Mouse (Mus musculus) lung, adult 2 months (tissue): ENCODE data around the gene Klra1. TPM values are rescaled to one million over a fixed set of nuclear protein-coding genes. Genes with fewer than 3 reads are reported as not detected.
"Not testable (repeated sequence)": the region's sequence is repeated elsewhere in the genome, so short reads cannot be mapped to it uniquely, and the experiment has no call there.

ENCODE experiments used
- DNase-seq: peaks from one replicate; pipeline ENCODE4 v3.0.0; 2022
- H3K4me1 ChIP-seq: fragments of 200-500 bp; 2 replicates; pipeline ENCODE4 v1.6.1; 2011; ENCODE audit warnings: low read length; ENCODE audit not compliant: control insufficient read depth, insufficient read depth
- H3K4me3 ChIP-seq: fragments of 200-500 bp; replicated peaks from 2 replicates; pipeline ENCODE3; 2011; ENCODE audit warnings: low read depth, mild to moderate bottlenecking, control low read depth, low read length; ENCODE audit errors: extremely low read depth
- CTCF ChIP-seq: fragments of 200-500 bp; IDR thresholded peaks from 2 replicates; pipeline ENCODE4 v1.5.1; 2011; ENCODE audit warnings: mild to moderate bottlenecking, low read length, control low read depth; ENCODE audit not compliant: insufficient read depth
- POLR2A ChIP-seq: fragments of 200-500 bp; IDR thresholded peaks from 2 replicates; pipeline ENCODE4 v1.6.1; 2011; ENCODE audit warnings: low read depth, mild to moderate bottlenecking, control low read depth, low read length, borderline replicate concordance; ENCODE audit errors: extremely low read depth
- WGBS: fragments of 180-500 bp; shearing (Covaris S2); methylation state at CpG from one replicate; pipeline ENCODE4 v1.1.7; 2018; 5-methylcytosine and 5-hydroxymethylcytosine counted together
- polyA plus RNA-seq: library from polyadenylated mRNA; depleted of rRNA; stranded (reverse); fragments of >200 nt; gene quantifications from 2 replicates; pipeline ENCODE4 v1.2.3, GENCODE M21; 2012; rRNA removed

Gene Klra1
- polyA plus RNA-seq = 0.08 TPM in 1 of 2 replicates, not detected in the other

DNA sequence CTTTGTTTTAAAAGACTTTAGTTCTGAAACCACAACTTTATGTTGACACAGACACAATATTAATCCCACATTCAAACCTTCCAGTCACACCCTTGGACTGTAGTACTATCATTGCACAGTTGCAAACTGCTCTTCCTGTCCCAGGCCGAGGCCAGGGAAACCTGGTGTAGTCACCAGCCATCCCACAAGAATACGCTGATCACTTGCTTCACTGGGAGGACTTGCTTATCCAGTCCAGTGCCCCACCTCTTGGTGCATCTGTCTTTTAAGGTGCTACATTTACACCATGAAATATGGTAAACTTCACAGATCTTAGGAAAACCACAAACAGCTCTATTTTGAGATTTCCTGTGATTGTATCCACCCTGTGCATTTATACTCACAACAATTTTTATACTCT, at the start of gene Klra1:
Gene Klra1, minus strand, starts transcription at position 125 of the 400 bp plus-strand sequence.
- Histone ChIP-seq H3K4me3 (no peak within 1 kb of the TSS), H3K4me1 (no peaks in the 10 kb centered on the region)
- no peak for DNase-seq
- 56% methylated on average over 2 of the region's 2 CpGs for WGBS
- TF ChIP-seq POLR2A = no peak
- TF ChIP-seq CTCF = no peak

DNA sequence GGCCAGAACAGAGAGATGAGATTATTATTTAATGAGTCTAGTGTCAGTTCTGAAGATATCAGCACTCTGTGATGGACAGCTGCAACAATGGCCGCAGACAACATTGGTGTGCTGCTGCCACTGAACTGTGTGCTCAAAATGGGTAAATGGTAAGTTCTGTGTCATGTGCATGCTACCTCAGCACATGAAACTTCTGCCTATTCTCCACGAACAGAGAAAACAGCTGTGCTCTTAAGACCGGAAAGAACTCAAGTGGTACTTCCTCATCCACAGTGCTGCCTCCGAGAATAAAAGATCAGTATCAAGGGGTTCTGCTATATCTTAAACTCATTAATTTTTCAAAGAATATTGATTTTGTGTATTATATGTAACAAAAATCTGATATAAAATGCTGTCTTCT, 42.8 kb upstream of the Klra1 start:
- Histone ChIP-seq H3K4me1 (no peaks in the 10 kb centered on the region), H3K4me3 (no peak overlapping the region)
- TF ChIP-seq CTCF (no peak), POLR2A (no peak)
- DNase-seq = no peak
- 72% methylated on average over 4 of the region's 4 CpGs for WGBS

DNA sequence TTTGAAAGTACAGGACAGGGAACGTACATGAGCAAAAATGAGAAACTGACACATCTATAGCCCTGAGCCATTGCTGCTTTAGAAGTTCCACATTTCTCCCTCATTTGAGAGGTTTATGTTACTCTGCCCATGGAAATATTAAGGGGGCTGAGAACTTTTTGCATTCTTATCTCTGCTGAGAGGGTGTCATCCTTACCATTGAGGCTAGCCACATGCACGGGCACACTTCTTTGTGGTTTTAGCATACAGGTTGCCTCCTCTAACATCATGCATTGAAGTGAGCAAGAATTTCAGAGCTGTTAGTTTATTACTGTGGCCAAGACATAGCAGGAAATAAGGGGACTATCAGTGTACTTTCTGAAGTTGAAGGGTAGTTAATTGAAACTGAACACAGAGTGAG, 32.5 kb upstream of the Klra1 start:
- TF ChIP-seq POLR2A = no peak
- no peak for TF ChIP-seq CTCF
- WGBS = 73% methylated on average over 2 of the region's 2 CpGs
- H3K4me3 ChIP-seq = no peak overlapping the region
- H3K4me1 ChIP-seq = no peaks in the 10 kb centered on the region
- no peak for DNase-seq

DNA sequence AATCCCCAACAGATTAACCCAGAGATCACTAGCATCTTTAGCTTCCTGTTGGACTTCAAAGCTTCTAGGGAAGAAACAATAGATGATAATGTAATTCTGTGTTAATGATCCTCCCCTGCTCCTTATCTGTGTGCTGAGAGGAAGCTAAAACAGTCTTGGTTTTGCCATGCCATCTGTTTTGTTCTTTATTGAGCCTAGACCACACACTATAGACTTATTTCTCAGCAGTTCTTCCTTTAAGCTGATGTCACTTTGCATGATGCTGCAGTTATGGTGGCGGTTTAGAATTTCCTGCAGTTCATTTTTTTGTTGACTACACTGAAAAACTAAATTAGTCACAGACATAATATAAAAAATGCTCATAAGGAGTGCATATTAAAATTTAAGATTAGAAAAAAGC, 18.2 kb upstream of the Klra1 start:
- Histone ChIP-seq H3K4me3 (no peak overlapping the region), H3K4me1 (no peaks in the 10 kb centered on the region)
- WGBS = 58% methylated on average over 1 of the region's 1 CpGs
- TF ChIP-seq CTCF (no peak), POLR2A (no peak)
- no peak for DNase-seq

DNA sequence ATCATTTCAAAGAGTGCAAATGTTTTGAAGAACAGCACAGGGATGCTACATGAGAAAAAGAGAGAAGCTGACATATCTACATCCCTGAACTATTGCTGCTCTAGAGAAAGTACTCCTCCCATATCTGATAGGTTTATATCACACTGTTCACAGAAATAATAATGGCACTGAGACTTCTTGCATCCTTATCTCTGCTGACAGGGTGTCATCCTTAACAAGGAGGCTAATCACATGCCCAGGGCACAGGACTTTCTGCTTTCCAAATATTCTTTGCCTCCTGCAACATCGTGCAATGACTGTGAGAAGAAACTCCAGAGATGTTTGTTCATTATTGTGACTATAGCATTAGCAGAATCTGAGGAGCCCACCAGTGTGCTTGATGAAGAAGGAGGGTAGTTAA, 871 bp downstream of the Klra1 start:
- H3K4me3 ChIP-seq = no peak overlapping the region
- WGBS = 47% methylated on average over 1 of the region's 1 CpGs
- no peaks in the 10 kb centered on the region for H3K4me1 ChIP-seq
- TF ChIP-seq POLR2A (no peak), CTCF (no peak)
- DNase-seq = no peak

DNA sequence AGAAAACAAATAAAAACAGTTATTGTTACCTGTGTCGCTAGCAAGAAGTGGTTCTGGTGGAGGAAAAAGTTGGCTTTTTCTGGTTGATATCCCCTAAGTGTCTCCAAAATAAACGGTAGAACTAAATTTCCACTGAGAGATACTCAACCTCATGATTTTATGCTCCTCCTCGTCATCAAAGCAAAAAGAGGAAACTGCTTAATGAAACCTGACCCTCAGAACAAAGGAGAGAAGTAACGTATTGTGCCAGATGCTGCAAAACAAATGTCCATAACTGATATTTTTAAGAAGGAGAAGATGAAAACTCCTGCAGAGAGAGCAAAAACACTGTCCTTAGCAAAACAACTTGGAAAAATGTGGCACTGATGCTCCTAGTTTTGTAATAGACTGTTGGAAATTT, 4.3 kb downstream of the Klra1 start:
- no peak for TF ChIP-seq CTCF
- no peak for TF ChIP-seq POLR2A
- WGBS = 60% methylated on average over 4 of the region's 4 CpGs
- DNase-seq = no peak

DNA sequence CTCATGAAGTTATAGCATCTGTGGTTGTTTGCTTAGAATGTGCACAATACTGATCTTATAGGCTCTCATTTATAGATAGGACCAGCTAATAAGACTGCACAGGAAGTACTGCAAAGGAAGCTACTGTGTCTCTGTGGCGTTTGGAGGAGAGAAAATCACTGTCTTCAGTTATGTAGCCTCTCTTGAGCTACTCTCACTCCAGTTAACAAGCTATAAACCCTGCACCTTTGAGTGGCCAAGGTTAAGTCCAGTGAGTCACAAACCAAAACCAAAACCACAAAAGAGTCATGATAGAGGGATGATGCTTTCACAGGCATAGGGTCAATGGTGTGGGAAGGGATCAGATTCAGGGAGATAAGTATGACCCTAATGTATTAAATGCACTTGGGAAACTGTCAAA, 41.3 kb downstream of the Klra1 start:
- DNase-seq, H3K4me3 ChIP-seq, H3K4me1 ChIP-seq: not testable (repeated sequence)
- 21% methylated on average over 1 of the region's 1 CpGs for WGBS

More for the DNA sequence above, 4.3 kb downstream of the Klra1 start:
- no peak overlapping the region for H3K4me3 ChIP-seq
- no peaks in the 10 kb centered on the region for H3K4me1 ChIP-seq

DNA sequence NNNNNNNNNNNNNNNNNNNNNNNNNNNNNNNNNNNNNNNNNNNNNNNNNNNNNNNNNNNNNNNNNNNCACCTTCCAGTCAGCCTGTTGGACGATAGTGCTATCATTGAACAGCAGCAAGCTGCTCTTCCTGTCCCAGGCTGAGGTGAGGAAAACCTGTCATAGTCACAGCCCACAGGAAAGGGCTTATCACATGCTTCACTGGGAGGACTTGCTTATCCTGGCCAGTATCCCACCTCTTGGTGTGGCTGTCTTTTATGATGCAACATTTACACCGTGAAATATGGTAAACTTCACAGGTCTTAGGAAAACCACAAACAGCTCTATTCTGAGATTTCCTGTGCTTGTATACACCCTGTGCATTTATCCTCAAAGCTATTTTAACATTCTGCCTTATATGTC, 44.7 kb downstream of the Klra1 start:
- H3K4me3 ChIP-seq, H3K4me1 ChIP-seq, DNase-seq: not testable (repeated sequence)
- WGBS = 63% methylated on average over 2 of the region's 2 CpGs

DNA sequence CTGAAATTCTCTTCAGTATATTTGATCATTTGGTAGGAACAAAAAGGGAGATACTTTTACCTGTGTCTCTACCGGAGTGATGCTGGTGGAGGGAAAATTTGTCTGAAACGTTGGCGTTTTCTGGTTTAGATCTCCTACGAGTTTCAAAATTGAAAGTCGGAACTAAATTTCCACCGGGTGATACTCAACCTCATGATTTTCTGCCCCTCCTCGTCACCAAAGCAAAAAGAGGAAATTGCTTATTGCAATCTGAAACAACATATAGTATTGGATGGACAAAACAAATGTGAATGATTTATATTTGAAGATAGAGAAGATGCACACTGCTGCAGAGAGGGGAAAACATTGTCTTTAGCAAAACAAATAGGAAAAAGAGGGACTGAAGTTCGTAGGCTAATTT, 49.3 kb downstream of the Klra1 start, which contains the start of gene Klra3:
Gene Klra3, minus strand, starts transcription at position 164 of the 400 bp plus-strand sequence.
- DNase-seq = no peak
- TF ChIP-seq POLR2A = no peak
- TF ChIP-seq CTCF = no peak
- Histone ChIP-seq H3K4me1 (no peaks in the 10 kb centered on the region), H3K4me3 (no peak within 1 kb of the TSS)
- 78% methylated on average over 8 of the region's 8 CpGs for WGBS

Other genes with a start within 250 kb of the Klra1 start
- gene Klra9, start 193.8 kb downstream of the Klra1 start, polyA plus RNA-seq = 0.20 and 0.27 TPM in 2 replicates
- gene Klra7, start 153.6 kb downstream of the Klra1 start, polyA plus RNA-seq = 0.14 and 0.54 TPM in 2 replicates
- not detected in 2 replicates for gene Klra10, start 104.9 kb downstream of the Klra1 start, polyA plus RNA-seq
- not detected in 2 replicates for gene Klra3, start 49.3 kb downstream of the Klra1 start, polyA plus RNA-seq